Mouse (Mus musculus): Measurements from ENCODE around the gene Timp3. TPM values are rescaled to one million over a fixed set of nuclear protein-coding genes. Genes with fewer than 3 reads are reported as not detected.
A peak's percentile ranks its signal among the peaks of the same experiment; 100 is the strongest.

Gene Timp3
- total and polyA plus RNA-seq, 2 experiments from 2014 or later = 33.6 to 62.9 TPM

GRCm38 (mm10) chr10:86344654-86345053 lies 44.5 kb downstream of the Timp3 start:
- no peak overlapping the region for H3K4me2 ChIP-seq (ENCODE audit: low read depth)
- H3K9me3 ChIP-seq (ENCODE audit: low read length) = no peaks in the 10 kb centered on the region
- H3K4me3 ChIP-seq (ENCODE audit: low read depth, low read length) = no peak overlapping the region
- TF ChIP-seq CTCF (IDR thresholded peaks at IDR 0.05; ENCODE audit: low read depth) = no peak
- H3K27me3 ChIP-seq (ENCODE audit: insufficient read depth, low read length) = no peaks in the 10 kb centered on the region
- no peaks in the 10 kb centered on the region for H3K4me1 ChIP-seq (ENCODE audit: insufficient read depth)
- ATAC-seq = no peak
- H3K9ac ChIP-seq = no peak overlapping the region
- no peak overlapping the region for H3K27ac ChIP-seq (ENCODE audit: low read depth, low read length)
- H3K36me3 ChIP-seq (ENCODE audit: insufficient read depth) = peaks cover 9% of the 10 kb centered on the region; the same call in 1 of the 2 replicates
- 70% methylated on average over 6 of the region's 6 CpGs for WGBS
- no peak for DNase-seq

- no peaks in the 10 kb centered on the region for H3K27me3 ChIP-seq (ENCODE audit: insufficient read depth, low read length)
- H3K9ac ChIP-seq = no peak overlapping the region
- no peak overlapping the region for H3K27ac ChIP-seq (ENCODE audit: low read depth, low read length)
- H3K36me3 ChIP-seq (ENCODE audit: insufficient read depth) = peaks cover 13% of the 10 kb centered on the region
- no peaks in the 10 kb centered on the region for H3K4me1 ChIP-seq (ENCODE audit: insufficient read depth)
- TF ChIP-seq CTCF (IDR thresholded peaks at IDR 0.05; ENCODE audit: low read depth) = no peak
- H3K4me3 ChIP-seq (ENCODE audit: low read depth, low read length) = no peak overlapping the region
- H3K9me3 ChIP-seq (ENCODE audit: low read length) = no peaks in the 10 kb centered on the region
- H3K4me2 ChIP-seq (ENCODE audit: low read depth) = no peak overlapping the region
- DNase-seq (no peak), ATAC-seq (no peak)
- WGBS = 95% methylated on average over 9 of the region's 9 CpGs
Measured at GRCm38 (mm10) chr10:86345645-86346044, 45.5 kb downstream of the Timp3 start.

GRCm38 (mm10) chr10:86346235-86346840 lies 46.2 kb downstream of the Timp3 start:
- ATAC-seq (no peak), DNase-seq (no peak)
- no peaks in the 10 kb centered on the region for H3K9me3 ChIP-seq (ENCODE audit: low read length)
- peaks cover 19% of the 10 kb centered on the region for H3K36me3 ChIP-seq (ENCODE audit: insufficient read depth)
- 51% methylated on average over 3 of the region's 3 CpGs for WGBS
- H3K27me3 ChIP-seq (ENCODE audit: insufficient read depth, low read length) = no peaks in the 10 kb centered on the region
- H3K4me1 ChIP-seq (ENCODE audit: insufficient read depth) = no peaks in the 10 kb centered on the region
- no peak for TF ChIP-seq CTCF (IDR thresholded peaks at IDR 0.05; ENCODE audit: low read depth)
- no peak overlapping the region for H3K4me3 ChIP-seq (ENCODE audit: low read depth, low read length)
- no peak overlapping the region for H3K27ac ChIP-seq (ENCODE audit: low read depth, low read length)
- H3K9ac ChIP-seq = no peak overlapping the region
- H3K4me2 ChIP-seq (ENCODE audit: low read depth) = no peak overlapping the region

- no peak overlapping the region for H3K4me3 ChIP-seq (ENCODE audit: low read depth, low read length)
- no peaks in the 10 kb centered on the region for H3K4me1 ChIP-seq (ENCODE audit: insufficient read depth)
- H3K9ac ChIP-seq = no peak overlapping the region
- no peak overlapping the region for H3K27ac ChIP-seq (ENCODE audit: low read depth, low read length)
- H3K27me3 ChIP-seq (ENCODE audit: insufficient read depth, low read length) = no peaks in the 10 kb centered on the region
- H3K4me2 ChIP-seq (ENCODE audit: low read depth) = no peak overlapping the region
- 76% methylated on average over 2 of the region's 2 CpGs for WGBS
- H3K9me3 ChIP-seq (ENCODE audit: low read length) = no peaks in the 10 kb centered on the region
- DNase-seq (no peak), ATAC-seq (no peak)
- peaks cover 24% of the 10 kb centered on the region for H3K36me3 ChIP-seq (ENCODE audit: insufficient read depth)
- no peak for TF ChIP-seq CTCF (IDR thresholded peaks at IDR 0.05; ENCODE audit: low read depth)
Measured at GRCm38 (mm10) chr10:86351287-86351686, 51.1 kb downstream of the Timp3 start.

- 91% methylated on average over 3 of the region's 3 CpGs for WGBS
- peaks cover 24% of the 10 kb centered on the region for H3K36me3 ChIP-seq (ENCODE audit: insufficient read depth)
- H3K27me3 ChIP-seq (ENCODE audit: insufficient read depth, low read length) = no peaks in the 10 kb centered on the region
- TF ChIP-seq CTCF (IDR thresholded peaks at IDR 0.05; ENCODE audit: low read depth) = no peak
- no peak overlapping the region for H3K9ac ChIP-seq
- H3K4me1 ChIP-seq (ENCODE audit: insufficient read depth) = no peaks in the 10 kb centered on the region
- H3K4me2 ChIP-seq (ENCODE audit: low read depth) = no peak overlapping the region
- H3K4me3 ChIP-seq (ENCODE audit: low read depth, low read length) = no peak overlapping the region
- ATAC-seq (no peak), DNase-seq (no peak)
- no peaks in the 10 kb centered on the region for H3K9me3 ChIP-seq (ENCODE audit: low read length)
- H3K27ac ChIP-seq (ENCODE audit: low read depth, low read length) = no peak overlapping the region
Measured at GRCm38 (mm10) chr10:86352521-86352920, 52.3 kb downstream of the Timp3 start.

- Histone ChIP-seq H3K27ac (ENCODE audit: low read depth, low read length) (no peak overlapping the region), H3K4me2 (ENCODE audit: low read depth) (no peak overlapping the region), H3K9me3 (ENCODE audit: low read length) (no peaks in the 10 kb centered on the region), H3K4me1 (ENCODE audit: insufficient read depth) (no peaks in the 10 kb centered on the region), H3K27me3 (ENCODE audit: insufficient read depth, low read length) (no peaks in the 10 kb centered on the region), H3K9ac (no peak overlapping the region), H3K36me3 (ENCODE audit: insufficient read depth) (peaks cover 11% of the 10 kb centered on the region; the same call in 1 of the 2 replicates), H3K4me3 (ENCODE audit: low read depth, low read length) (no peak overlapping the region)
- DNase-seq (no peak), ATAC-seq (no peak)
- 62% methylated on average over 5 of the region's 5 CpGs for WGBS
- peak; percentile 55 for TF ChIP-seq CTCF (IDR thresholded peaks at IDR 0.05; ENCODE audit: low read depth)
Measured at GRCm38 (mm10) chr10:86356819-86357563, 56.8 kb downstream of the Timp3 start.

GRCm38 (mm10) chr10:86358307-86358975 lies 58.3 kb downstream of the Timp3 start:
- Histone ChIP-seq H3K4me2 (ENCODE audit: low read depth) (no peak overlapping the region), H3K4me1 (ENCODE audit: insufficient read depth) (no peaks in the 10 kb centered on the region), H3K9ac (no peak overlapping the region), H3K4me3 (ENCODE audit: low read depth, low read length) (no peak overlapping the region), H3K27me3 (ENCODE audit: insufficient read depth, low read length) (no peaks in the 10 kb centered on the region), H3K27ac (ENCODE audit: low read depth, low read length) (peak overlapping the region; percentile 15; the same call in 1 of the 2 replicates), H3K36me3 (ENCODE audit: insufficient read depth) (peaks cover 2% of the 10 kb centered on the region; the same call in 1 of the 2 replicates), H3K9me3 (ENCODE audit: low read length) (no peaks in the 10 kb centered on the region)
- no peak for TF ChIP-seq CTCF (IDR thresholded peaks at IDR 0.05; ENCODE audit: low read depth)
- ATAC-seq (no peak), DNase-seq (no peak)
- 68% methylated on average over 7 of the region's 7 CpGs for WGBS

Measured in forebrain, postnatal 0 days (tissue).